Mouse (Mus musculus): ENCODE measurements around the gene Tshr.

- TF ChIP-seq POLR2A (IDR thresholded peaks at IDR 0.05; ENCODE audit: borderline replicate concordance, extremely low read depth, insufficient read depth, insufficient read length, poor library complexity, severe bottlenecking) (no peak), CTCF (IDR thresholded peaks at IDR 0.05; ENCODE audit: borderline replicate concordance, extremely low read depth, insufficient read depth, insufficient read length) (no peak)
These were observed 182.8 kb downstream of the Tshr start for GRCm38 (mm10) chr12:91567145-91567544.

All from brain, embryonic 14.5 days (tissue).